Mouse (Mus musculus) megakaryocyte, embryonic 14.5 days (primary cell): ENCODE results near the gene Lrmp. TPM values are rescaled to one million over a fixed set of nuclear protein-coding genes. Genes with fewer than 3 reads are reported as not detected.

Source experiments
- H3K27me3 ChIP-seq: replicated peaks from 2 replicates; pipeline ENCODE3; 2012; ENCODE audit warnings: inconsistent platforms
- H3K36me3 ChIP-seq: replicated peaks from 2 replicates; pipeline ENCODE3; 2012; ENCODE audit warnings: low read length, inconsistent platforms, mixed read lengths
- H3K4me1 ChIP-seq: 2 replicates; pipeline ENCODE4 v1.6.1; 2012; ENCODE audit warnings: inconsistent platforms
- H3K4me3 ChIP-seq: replicated peaks from 2 replicates; pipeline ENCODE3; 2012; ENCODE audit warnings: moderate library complexity, mild to moderate bottlenecking, inconsistent platforms
- H3K9me3 ChIP-seq: 2 replicates; pipeline ENCODE4 v1.6.1; 2012; ENCODE audit warnings: inconsistent platforms
- FLI1 ChIP-seq: IDR thresholded peaks from 2 replicates; pipeline ENCODE4 v1.6.1; 2012; ENCODE audit warnings: low read length, inconsistent platforms, mixed read lengths
- GATA1 ChIP-seq: IDR thresholded peaks from 3 replicates; pipeline ENCODE4 v1.6.1; 2012; ENCODE audit warnings: mixed read lengths, low read length, inconsistent platforms, borderline replicate concordance
- polyA plus RNA-seq: library from polyadenylated mRNA; stranded (reverse); fragments of >175 nt; gene quantifications from 2 replicates; pipeline ENCODE4 v1.2.3, GENCODE M21; 2012; ENCODE audit warnings: low replicate concordance; ENCODE audit not compliant: insufficient read depth

Gene Lrmp
- 69.2 and 175 TPM in 2 replicates for polyA plus RNA-seq

DNA sequence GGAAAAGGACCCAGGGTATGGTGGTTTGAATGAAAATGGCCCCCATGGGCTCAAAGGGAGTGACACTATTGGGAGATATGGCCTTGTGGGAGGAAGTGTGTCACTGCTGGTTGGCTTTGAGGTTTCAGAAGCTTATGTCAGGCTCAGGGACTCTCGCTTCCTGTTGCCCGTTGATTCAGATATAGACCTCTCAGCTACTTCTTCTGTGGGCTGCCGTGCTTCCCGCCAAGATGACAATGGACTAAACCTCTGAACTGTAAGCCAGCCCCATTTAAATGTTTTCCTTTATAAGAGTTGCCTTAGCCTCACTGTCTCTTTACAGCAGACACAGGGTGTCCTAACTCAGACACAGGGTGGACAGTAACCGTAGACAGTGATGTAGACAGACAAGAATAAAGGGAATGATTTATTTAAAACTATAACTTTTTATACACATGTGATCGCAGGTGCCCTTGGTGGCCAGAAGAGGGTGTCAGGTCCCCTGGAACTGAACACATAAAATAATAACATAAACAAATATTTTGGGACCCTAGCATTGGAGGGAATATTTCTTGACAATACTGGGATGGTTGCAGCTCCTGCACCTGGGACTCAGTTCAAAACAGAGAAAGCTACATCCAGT lies at the start of gene Lrmp:
Gene Lrmp (plus strand): TSS at position 178 of the 622 bp plus-strand sequence.
- H3K9me3 ChIP-seq = peaks cover 15% of the 10 kb centered on the region
- H3K27me3 ChIP-seq = no peaks in the 10 kb centered on the region
- peaks cover 54% of the 10 kb centered on the region for H3K4me1 ChIP-seq
- H3K4me3 ChIP-seq = peak within 1 kb of the TSS; percentile 4
- TF ChIP-seq GATA1 (no peak), FLI1 (peak; percentile 51; the same call in 1 of the 2 replicates)
- peaks cover 9% of the 10 kb centered on the region for H3K36me3 ChIP-seq

DNA sequence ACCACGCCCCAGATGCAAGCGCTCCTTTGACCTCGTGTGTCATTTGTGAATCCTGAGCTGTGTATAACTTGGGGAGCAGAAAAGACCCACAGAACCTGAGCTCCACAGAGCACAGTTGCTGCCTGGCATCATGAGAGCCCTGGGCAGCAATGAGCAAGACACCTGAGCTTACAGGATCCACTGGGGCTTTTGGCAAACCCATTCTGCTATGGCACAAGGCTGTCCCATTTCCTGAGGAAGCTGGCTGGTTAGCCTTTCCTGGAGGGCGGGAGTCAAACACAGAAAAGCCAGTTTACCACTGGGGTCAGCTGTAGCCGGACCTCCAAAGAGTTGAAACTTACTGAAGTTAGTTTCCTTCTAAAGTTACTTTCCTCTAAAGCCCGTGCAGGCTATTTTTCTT lies 49.0 kb upstream of the Lrmp start:
- Histone ChIP-seq H3K4me3 (no peak overlapping the region), H3K27me3 (peaks cover 1% of the 10 kb centered on the region), H3K36me3 (peaks cover 3% of the 10 kb centered on the region), H3K4me1 (peaks cover 10% of the 10 kb centered on the region), H3K9me3 (peaks cover 14% of the 10 kb centered on the region)
- TF ChIP-seq FLI1 = no peak
- TF ChIP-seq GATA1 = no peak

DNA sequence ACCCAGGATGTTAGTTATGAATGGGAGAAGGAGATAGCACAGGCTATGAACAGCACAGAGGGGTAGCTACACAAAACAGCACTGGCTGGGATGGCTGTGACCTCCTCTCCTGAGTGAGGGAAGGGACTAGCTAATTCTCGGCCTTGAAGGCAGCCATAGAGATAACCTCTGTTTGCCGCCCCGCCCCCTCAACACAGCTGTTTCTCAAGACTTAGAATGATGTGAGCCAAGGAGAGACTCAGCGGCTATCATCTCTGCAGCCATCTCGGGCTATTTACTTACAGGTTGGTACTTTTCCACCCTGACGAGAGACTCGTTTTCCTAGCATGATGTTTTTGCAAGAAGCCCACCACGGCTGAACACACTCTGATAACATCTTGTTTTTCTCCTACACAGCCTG lies 47.8 kb upstream of the Lrmp start:
- no peak for TF ChIP-seq FLI1
- no peak for TF ChIP-seq GATA1
- Histone ChIP-seq H3K9me3 (peaks cover 14% of the 10 kb centered on the region), H3K27me3 (peaks cover 3% of the 10 kb centered on the region), H3K4me1 (peaks cover 10% of the 10 kb centered on the region), H3K36me3 (peaks cover 3% of the 10 kb centered on the region), H3K4me3 (no peak overlapping the region)

DNA sequence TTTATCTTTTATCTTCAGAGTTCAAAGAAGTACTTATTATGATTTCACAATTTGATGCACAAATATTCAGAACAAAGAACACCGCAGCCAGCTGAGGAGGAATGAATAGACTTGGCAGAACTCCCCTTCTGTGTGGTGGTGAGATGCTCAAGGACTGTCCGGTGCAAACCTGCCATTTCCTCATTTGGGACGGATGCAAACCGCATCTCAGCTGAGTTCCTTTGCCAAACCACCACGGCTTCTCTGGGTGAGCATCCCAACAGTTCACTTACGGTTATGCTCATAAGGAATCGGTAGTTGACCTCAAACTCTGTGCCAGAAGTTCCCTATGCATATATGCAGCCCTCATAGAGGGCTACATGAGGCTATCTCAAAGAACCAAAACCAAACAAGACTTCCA lies 46.1 kb upstream of the Lrmp start:
- Histone ChIP-seq H3K4me3 (no peak overlapping the region), H3K4me1 (peaks cover 10% of the 10 kb centered on the region), H3K9me3 (peaks cover 14% of the 10 kb centered on the region), H3K27me3 (peaks cover 13% of the 10 kb centered on the region), H3K36me3 (peaks cover 3% of the 10 kb centered on the region)
- no peak for TF ChIP-seq FLI1
- no peak for TF ChIP-seq GATA1

DNA sequence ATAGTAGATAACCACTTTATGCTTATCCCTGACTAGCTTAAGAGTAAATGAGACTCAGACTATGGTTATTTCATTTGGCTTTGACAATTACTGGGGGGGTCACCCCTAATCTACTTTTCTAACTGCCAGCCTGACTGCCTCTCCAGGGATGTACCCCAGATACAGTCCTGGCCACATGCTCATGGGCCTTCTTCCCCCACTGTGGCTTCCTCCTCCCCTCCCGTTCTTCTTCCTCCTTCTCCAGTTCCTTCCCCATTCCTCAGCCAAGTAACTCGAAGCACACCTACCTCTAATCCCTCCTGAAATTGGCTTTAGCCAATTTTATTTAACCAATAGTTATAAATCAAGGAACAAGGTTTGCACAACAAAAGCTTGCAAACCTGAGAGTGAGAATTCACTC lies 45.5 kb upstream of the Lrmp start:
- peaks cover 14% of the 10 kb centered on the region for H3K9me3 ChIP-seq
- peaks cover 3% of the 10 kb centered on the region for H3K36me3 ChIP-seq
- peaks cover 11% of the 10 kb centered on the region for H3K4me1 ChIP-seq
- H3K4me3 ChIP-seq = no peak overlapping the region
- TF ChIP-seq GATA1 (no peak), FLI1 (no peak)
- H3K27me3 ChIP-seq = peaks cover 17% of the 10 kb centered on the region

DNA sequence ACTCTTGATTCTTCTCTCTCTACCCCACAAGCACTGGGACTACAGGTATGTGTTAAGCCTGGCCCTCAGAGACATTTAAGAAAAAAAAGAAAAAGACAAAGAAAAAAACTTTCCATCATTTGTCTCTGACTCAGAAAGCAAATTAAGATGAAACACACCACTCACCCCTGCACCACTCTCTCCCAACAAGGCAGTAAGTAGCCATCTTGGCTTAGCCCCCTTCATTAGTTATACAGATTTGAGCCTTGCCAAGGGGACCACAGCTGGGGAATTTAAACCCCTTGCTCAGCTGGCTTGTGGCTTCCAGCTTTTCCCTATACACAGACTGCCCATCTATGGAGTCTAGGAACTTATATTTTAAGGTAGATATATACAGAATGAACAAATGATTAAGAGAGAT lies 41.0 kb upstream of the Lrmp start:
- no peak for TF ChIP-seq GATA1
- TF ChIP-seq FLI1 = no peak
- Histone ChIP-seq H3K4me3 (no peak overlapping the region), H3K4me1 (peaks cover 16% of the 10 kb centered on the region), H3K27me3 (peaks cover 52% of the 10 kb centered on the region), H3K9me3 (peaks cover under 1% of the 10 kb centered on the region; the same call in 1 of the 2 replicates), H3K36me3 (no peaks in the 10 kb centered on the region)

DNA sequence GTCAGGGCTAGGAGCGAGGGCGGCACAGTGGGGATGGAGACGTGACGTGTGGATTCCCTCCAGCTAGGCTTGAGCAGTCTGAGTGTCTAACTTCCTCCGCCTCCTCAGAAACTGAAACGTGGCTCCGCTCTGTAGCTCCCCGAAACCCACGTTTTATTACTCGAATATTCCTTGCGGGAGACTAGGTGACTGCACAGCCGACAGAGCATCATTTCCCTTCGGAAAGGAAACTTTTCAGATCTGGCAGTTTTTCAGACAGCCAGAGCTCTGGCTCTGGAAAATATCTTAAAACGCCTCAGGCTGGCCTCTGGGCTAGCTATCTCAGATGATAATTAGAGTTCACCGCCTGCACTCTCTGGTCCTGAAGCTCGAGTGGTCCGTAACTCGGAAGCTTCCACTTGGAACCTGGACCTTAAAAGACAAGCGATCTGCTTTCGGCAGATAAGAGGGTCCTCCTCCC lies 40.3 kb upstream of the Lrmp start:
- peaks cover 52% of the 10 kb centered on the region for H3K27me3 ChIP-seq
- peaks cover 16% of the 10 kb centered on the region for H3K4me1 ChIP-seq
- H3K9me3 ChIP-seq = no peaks in the 10 kb centered on the region
- H3K4me3 ChIP-seq = peak overlapping the region; percentile 92
- H3K36me3 ChIP-seq = no peaks in the 10 kb centered on the region
- TF ChIP-seq GATA1 (no peak), FLI1 (no peak)

DNA sequence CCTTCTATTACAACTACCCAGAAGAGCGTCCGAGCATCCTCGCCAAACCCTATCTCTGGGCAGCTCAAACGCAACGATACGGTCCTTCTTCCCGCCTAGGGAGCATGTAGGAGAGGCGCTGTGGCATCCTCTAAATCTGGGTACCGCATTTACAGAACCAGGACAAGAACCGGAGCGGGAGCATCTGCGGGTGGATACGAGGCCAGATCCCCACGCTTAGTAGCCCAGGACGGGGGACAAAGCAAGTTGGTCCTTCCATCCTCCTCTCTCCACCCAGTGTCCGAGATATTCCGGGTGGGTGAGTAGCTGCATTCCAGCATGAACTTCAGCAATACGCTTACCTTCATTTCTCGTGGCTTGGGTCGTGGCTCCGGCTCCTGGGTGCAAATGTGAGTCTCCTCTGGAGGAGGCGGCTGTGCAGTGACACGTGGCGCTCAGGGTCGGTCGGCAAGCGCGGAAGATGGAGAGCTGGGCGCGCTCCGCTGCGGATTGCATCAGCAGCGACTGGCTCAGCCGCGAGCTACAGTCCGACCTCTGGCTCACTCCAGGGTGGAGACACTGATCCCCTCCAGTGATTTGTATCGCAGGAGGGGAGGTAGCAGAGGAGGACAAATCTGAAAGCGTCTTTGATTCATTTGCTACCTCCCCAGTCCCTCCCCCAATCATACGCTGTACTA lies 39.8 kb upstream of the Lrmp start, which contains the start of gene Bcat1:
Gene Bcat1 (minus strand): TSS at position 637 of the 677 bp plus-strand sequence.
- no peaks in the 10 kb centered on the region for H3K9me3 ChIP-seq
- TF ChIP-seq GATA1 (no peak), FLI1 (no peak)
- H3K27me3 ChIP-seq = peaks cover 52% of the 10 kb centered on the region
- H3K4me3 ChIP-seq = peak within 1 kb of the TSS; percentile 92
- H3K4me1 ChIP-seq = peaks cover 16% of the 10 kb centered on the region
- no peaks in the 10 kb centered on the region for H3K36me3 ChIP-seq

DNA sequence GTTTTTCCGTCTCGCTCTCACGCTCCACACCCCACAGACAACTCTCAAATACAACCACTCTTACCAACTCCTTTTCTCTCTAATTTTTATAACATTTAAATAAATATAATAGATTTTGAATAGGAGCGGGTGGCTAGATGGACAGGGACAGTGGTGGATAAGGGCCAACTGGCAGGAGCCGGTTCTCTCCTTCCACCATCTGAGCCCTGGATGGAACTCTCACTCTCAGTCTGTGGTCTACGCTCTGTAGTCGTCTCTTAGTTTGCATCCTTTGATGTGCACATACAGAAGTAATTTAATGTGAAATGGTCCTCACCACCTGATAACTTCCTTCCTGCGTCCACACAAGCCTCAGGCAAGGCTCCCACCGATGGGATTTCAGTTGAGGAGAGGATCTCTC lies 39.2 kb upstream of the Lrmp start:
- H3K36me3 ChIP-seq = no peaks in the 10 kb centered on the region
- H3K4me1 ChIP-seq = peaks cover 16% of the 10 kb centered on the region
- peak overlapping the region; percentile 92 for H3K4me3 ChIP-seq
- peaks cover 52% of the 10 kb centered on the region for H3K27me3 ChIP-seq
- no peaks in the 10 kb centered on the region for H3K9me3 ChIP-seq
- TF ChIP-seq GATA1 (no peak), FLI1 (no peak)
